Mouse (Mus musculus) bone marrow macrophage, adult 2 months (primary cell): ENCODE measurements around the gene Med21.

Source experiments
- CTCF ChIP-seq: IDR thresholded peaks from 2 replicates; pipeline ENCODE4 v1.5.1; 2012; ENCODE audit warnings: low read depth, mild to moderate bottlenecking, low read length, moderate library complexity
- POLR2A ChIP-seq: IDR thresholded peaks from 2 replicates; pipeline ENCODE4 v1.6.1; 2012; ENCODE audit warnings: mild to moderate bottlenecking, low read depth, low read length, borderline replicate concordance

DNA sequence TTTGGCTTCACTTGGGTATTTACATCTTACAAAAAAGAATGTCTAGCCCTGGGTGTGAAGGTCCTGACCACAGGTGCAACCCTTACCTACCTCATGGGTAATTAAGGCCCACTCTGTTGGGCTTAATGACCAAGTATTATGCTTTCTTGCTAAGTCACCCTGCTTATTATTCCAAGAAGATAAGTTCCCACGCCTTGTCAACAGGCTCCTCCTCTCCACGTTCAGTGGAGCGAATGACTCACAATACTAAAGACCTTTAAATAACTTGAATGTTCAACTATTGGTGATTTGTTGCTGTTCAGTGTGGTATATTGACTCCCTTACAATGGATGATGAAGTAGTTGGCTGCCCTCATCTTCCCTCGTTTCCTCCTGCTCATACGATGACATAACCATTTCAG, 55.4 kb downstream of the Med21 start:
- no peak for TF ChIP-seq POLR2A
- TF ChIP-seq CTCF = no peak
